Mouse (Mus musculus) stomach, embryonic 14.5 days (tissue): ENCODE data around the gene Rabggtb. TPM values are rescaled to one million over a fixed set of nuclear protein-coding genes. Genes with fewer than 3 reads are reported as not detected.
A peak's percentile ranks its signal among the peaks of the same experiment; 100 is the strongest.

Experiments
- ATAC-seq: fragments of 200-750 bp; cut with Nextera tagmentation; 2 replicates; pipeline ENCODE4 v1.8.0; 2017; ENCODE audit warnings: low read depth, moderate TSS enrichment; ENCODE audit not compliant: insufficient number of reproducible peaks, insufficient read depth, low FRiP score
- H3K27ac ChIP-seq: fragments of 300-500 bp; sonication (generic); 2 replicates; pipeline ENCODE4 v1.5.1; 2014; ENCODE audit warnings: mild to moderate bottlenecking, low read length, moderate library complexity, mixed read lengths
- H3K27me3 ChIP-seq: fragments of 300-500 bp; sonication (generic); 2 replicates; pipeline ENCODE4 v1.6.1; 2014; ENCODE audit warnings: low read length, control low read depth, mixed read lengths; ENCODE audit not compliant: control insufficient read depth, insufficient read depth
- H3K36me3 ChIP-seq: fragments of 300-500 bp; sonication (generic); 2 replicates; pipeline ENCODE4 v1.6.1; 2014; ENCODE audit warnings: mild to moderate bottlenecking, control low read depth, low read length, moderate library complexity, mixed read lengths; ENCODE audit not compliant: control insufficient read depth, insufficient read depth
- H3K4me1 ChIP-seq: fragments of 300-500 bp; sonication (generic); 2 replicates; pipeline ENCODE4 v1.6.1; 2014; ENCODE audit warnings: low read length, control low read depth, mixed read lengths; ENCODE audit not compliant: control insufficient read depth, insufficient read depth
- H3K4me2 ChIP-seq: fragments of 300-500 bp; sonication (generic); replicated peaks from 2 replicates; pipeline ENCODE4 v1.6.1; 2014; ENCODE audit warnings: low read depth, low read length, control low read depth
- H3K4me3 ChIP-seq: fragments of 300-500 bp; sonication (generic); 2 replicates; pipeline ENCODE4 v1.5.1; 2014; ENCODE audit warnings: low read depth, low read length, control low read depth
- H3K9ac ChIP-seq: fragments of 300-500 bp; sonication (generic); replicated peaks from 2 replicates; pipeline ENCODE4 v1.6.1; 2014; ENCODE audit warnings: low read depth, mild to moderate bottlenecking, control low read depth, low read length, moderate library complexity, mixed read lengths
- H3K9me3 ChIP-seq: fragments of 300-500 bp; sonication (generic); 2 replicates; pipeline ENCODE4 v1.6.1; 2016; ENCODE audit warnings: low read depth, low read length, control low read depth; ENCODE audit not compliant: control insufficient read depth
- WGBS: fragments of 180-500 bp; shearing (Covaris S2); extraction: QIAGEN DNeasy Blood & Tissue Kit; methylation state at CpG from one replicate; pipeline ENCODE4 v1.1.7; 2014; 5-methylcytosine and 5-hydroxymethylcytosine counted together
- polyA plus RNA-seq: library from polyadenylated mRNA; unstranded; fragments of >200 nt; fragmentation: Nextera tagmentation; extraction: Ambion mirVana; gene quantifications from 2 replicates; pipeline ENCODE4 v1.2.1, GENCODE M21; 2014

Gene Rabggtb
- polyA plus RNA-seq, 1 experiment from 2014 or later, result 51.2 TPM

GRCm38 (mm10) chr3:153932461-153932860, 19.7 kb upstream of the Rabggtb start:
- Histone ChIP-seq H3K36me3 (peaks cover 45% of the 10 kb centered on the region), H3K27ac (no peak overlapping the region), H3K4me1 (no peaks in the 10 kb centered on the region), H3K4me2 (no peak overlapping the region), H3K9ac (no peak overlapping the region), H3K9me3 (no peaks in the 10 kb centered on the region), H3K27me3 (no peaks in the 10 kb centered on the region), H3K4me3 (no peak overlapping the region)
- ATAC-seq, result no peak
- 90% methylated on average over 5 of the region's 5 CpGs for WGBS

DNA sequence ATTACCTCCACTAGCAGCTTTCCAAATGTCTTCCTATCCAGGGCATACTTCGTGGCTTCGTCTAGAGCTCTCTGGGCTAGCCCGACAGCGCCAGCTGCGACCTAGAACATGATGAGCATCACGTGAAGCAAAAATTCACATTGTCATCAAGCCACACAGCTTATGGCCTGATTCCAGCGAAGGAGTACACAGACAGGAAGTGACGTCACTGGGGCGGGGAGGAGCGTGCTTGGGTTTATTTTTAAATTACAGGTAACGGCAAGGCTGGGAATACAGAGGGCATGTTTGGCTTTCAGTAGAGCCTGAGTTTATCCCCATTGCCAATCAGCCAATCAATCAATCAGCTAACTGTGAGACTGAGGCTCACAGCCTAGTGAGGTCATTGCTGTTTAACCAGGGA, 16.7 kb upstream of the Rabggtb start:
- WGBS, result 89% methylated on average over 11 of the region's 11 CpGs
- H3K9me3 ChIP-seq, result no peaks in the 10 kb centered on the region
- ATAC-seq, result no peak
- H3K4me2 ChIP-seq, result no peak overlapping the region
- peaks cover 33% of the 10 kb centered on the region for H3K36me3 ChIP-seq
- H3K9ac ChIP-seq, result no peak overlapping the region
- H3K4me1 ChIP-seq, result no peaks in the 10 kb centered on the region
- no peak overlapping the region for H3K4me3 ChIP-seq
- no peaks in the 10 kb centered on the region for H3K27me3 ChIP-seq
- H3K27ac ChIP-seq, result no peak overlapping the region

GRCm38 (mm10) chr3:153926333-153926732, 13.5 kb upstream of the Rabggtb start:
- H3K27ac ChIP-seq, result no peak overlapping the region
- H3K36me3 ChIP-seq, result peaks cover 14% of the 10 kb centered on the region

DNA sequence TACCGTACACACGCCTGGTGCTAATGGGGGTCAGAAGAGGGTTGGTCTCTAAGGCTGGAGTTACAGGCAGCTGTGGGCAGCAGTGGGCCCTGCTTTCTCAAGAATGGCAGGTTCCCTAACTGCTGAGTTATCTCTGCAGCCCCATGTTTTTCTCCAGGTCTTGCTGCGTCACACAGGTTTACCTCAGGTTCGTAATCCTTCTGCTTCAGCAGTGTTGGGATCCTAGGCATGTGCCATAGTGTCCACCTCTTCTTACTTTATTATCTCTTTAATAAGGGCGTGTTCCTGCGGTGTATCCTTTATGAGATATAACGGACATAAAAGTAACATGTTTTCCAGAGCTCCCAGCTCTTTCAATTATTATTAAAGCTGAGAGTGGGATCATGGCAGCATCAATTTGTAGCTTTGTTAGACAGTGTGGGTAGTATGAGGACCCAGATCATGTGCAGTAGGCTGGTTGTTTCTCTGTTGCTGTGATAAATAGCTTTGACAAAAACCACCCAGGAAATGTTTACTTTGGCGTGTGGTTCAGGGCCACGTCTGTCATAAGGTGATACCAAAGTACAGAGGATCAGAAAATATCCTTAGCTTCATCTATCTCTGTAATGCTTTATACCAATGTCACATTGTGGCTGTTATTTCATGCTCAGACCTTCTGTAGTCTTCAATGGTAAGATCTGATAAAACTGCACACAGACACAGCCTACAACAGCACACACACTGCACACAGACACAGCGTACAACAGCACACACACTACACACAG, 8.5 kb upstream of the Rabggtb start:
- Histone ChIP-seq H3K27me3 (no peaks in the 10 kb centered on the region), H3K4me3 (no peak overlapping the region), H3K9ac (no peak overlapping the region), H3K36me3 (peaks cover 6% of the 10 kb centered on the region), H3K4me1 (no peaks in the 10 kb centered on the region), H3K9me3 (no peaks in the 10 kb centered on the region), H3K4me2 (no peak overlapping the region), H3K27ac (no peak overlapping the region)
- ATAC-seq, result no peak
- WGBS, result 85% methylated on average over 10 of the region's 10 CpGs

More at GRCm38 (mm10) chr3:153926333-153926732, 13.5 kb upstream of the Rabggtb start:
- Histone ChIP-seq H3K4me2 (no peak overlapping the region), H3K4me1 (no peaks in the 10 kb centered on the region), H3K9ac (no peak overlapping the region), H3K27me3 (no peaks in the 10 kb centered on the region), H3K4me3 (no peak overlapping the region), H3K9me3 (no peaks in the 10 kb centered on the region)
- WGBS, result 91% methylated on average over 7 of the region's 7 CpGs
- ATAC-seq, result no peak

DNA sequence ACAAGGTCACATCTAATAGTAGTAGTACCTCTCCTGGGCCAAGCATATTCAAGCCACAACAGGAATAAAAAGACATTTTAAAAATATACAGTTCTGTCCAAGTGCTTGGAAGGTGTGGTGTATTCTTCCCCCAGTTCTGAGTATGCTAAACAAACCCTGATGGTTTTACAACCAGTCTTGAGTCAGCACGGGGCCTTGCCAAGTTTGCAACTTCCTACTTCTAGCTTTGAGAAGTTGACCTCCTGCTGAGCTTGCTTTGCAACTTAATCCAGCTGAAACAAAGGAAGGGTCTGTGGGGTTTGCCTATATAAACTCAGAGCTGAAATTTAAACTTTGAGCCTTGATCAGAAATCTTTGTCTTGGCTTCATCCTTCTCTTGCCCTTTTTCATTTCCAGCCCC, 4.4 kb upstream of the Rabggtb start:
- Histone ChIP-seq H3K27ac (no peak overlapping the region), H3K9me3 (no peaks in the 10 kb centered on the region), H3K27me3 (no peaks in the 10 kb centered on the region), H3K4me2 (no peak overlapping the region), H3K4me1 (no peaks in the 10 kb centered on the region), H3K9ac (no peak overlapping the region), H3K4me3 (no peak overlapping the region), H3K36me3 (no peaks in the 10 kb centered on the region)
- no peak for ATAC-seq
- 3% methylated on average over 1 of the region's 1 CpGs for WGBS

GRCm38 (mm10) chr3:153913510-153914243, 868 bp upstream of the Rabggtb start:
- peak overlapping the region; percentile 45 for H3K4me2 ChIP-seq
- ATAC-seq, result no peak
- no peaks in the 10 kb centered on the region for H3K27me3 ChIP-seq
- H3K9me3 ChIP-seq, result no peaks in the 10 kb centered on the region
- 20% methylated on average over 6 of the region's 6 CpGs for WGBS
- peak overlapping the region; percentile 89; the same call in 1 of the 2 replicates for H3K27ac ChIP-seq
- H3K4me1 ChIP-seq, result peaks cover 22% of the 10 kb centered on the region
- H3K4me3 ChIP-seq, result peak overlapping the region; percentile 89
- H3K9ac ChIP-seq, result peak overlapping the region; percentile 98
- H3K36me3 ChIP-seq, result peaks cover 26% of the 10 kb centered on the region

- Histone ChIP-seq H3K4me3 (peak overlapping the region; percentile 89), H3K27me3 (no peaks in the 10 kb centered on the region), H3K9me3 (no peaks in the 10 kb centered on the region), H3K4me1 (peaks cover 22% of the 10 kb centered on the region), H3K9ac (peak overlapping the region; percentile 98), H3K36me3 (peaks cover 42% of the 10 kb centered on the region), H3K4me2 (peak overlapping the region; percentile 54), H3K27ac (peak overlapping the region; percentile 78)
- WGBS, result 3% methylated on average over 12 of the region's 12 CpGs
- ATAC-seq, result no peak
Observed at GRCm38 (mm10) chr3:153911882-153912440, 848 bp downstream of the Rabggtb start.

DNA sequence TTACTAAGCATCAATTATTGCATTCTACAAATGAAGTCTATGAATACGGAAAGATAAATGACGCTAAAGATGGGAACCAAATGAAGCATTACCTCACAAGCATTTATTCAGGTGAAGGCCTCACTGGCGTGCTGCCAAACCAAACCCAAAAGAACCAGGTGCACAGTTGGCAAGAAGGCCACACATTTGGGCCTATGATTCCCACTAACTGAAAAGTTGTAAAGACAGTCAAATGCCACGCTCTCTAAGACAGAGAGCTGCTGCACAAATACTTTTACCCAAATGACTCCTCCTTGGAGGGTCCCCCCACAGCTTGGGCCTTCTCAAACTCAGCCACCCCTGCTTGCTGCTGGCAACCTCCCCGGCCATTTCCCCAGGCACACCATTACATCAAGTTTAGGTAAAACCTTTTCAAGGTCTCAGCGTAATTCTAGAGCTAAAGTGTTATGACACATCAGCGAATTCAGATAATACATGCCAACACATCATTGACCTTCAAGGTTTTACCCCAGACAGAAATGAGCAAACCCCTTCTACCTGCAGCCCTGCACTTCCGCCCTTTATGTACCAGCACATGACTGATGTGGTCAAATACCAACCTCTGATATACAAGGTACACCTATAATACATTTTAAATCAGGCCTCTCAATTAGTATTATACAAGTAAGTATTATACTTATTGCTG, 1.5 kb downstream of the Rabggtb start:
- no peak for ATAC-seq
- peak overlapping the region; percentile 89 for H3K4me3 ChIP-seq
- WGBS, result 39% methylated on average over 8 of the region's 8 CpGs
- peaks cover 22% of the 10 kb centered on the region for H3K4me1 ChIP-seq
- peak overlapping the region; percentile 54 for H3K4me2 ChIP-seq
- H3K9me3 ChIP-seq, result no peaks in the 10 kb centered on the region
- peak overlapping the region; percentile 98 for H3K9ac ChIP-seq
- H3K36me3 ChIP-seq, result peaks cover 49% of the 10 kb centered on the region
- H3K27me3 ChIP-seq, result no peaks in the 10 kb centered on the region
- H3K27ac ChIP-seq, result peak overlapping the region; percentile 21; the same call in 1 of the 2 replicates
